Mouse (Mus musculus) yolk sac, embryonic 10.5 days (tissue): ENCODE results near the gene Adam17.
A peak's percentile ranks its signal among the peaks of the same experiment; 100 is the strongest.

ENCODE experiments used
- DNase-seq: peaks from one replicate; pipeline ENCODE4 v3.0.0-alpha.2; 2017; ENCODE audit warnings: low spot score

Gene Adam17

DNA sequence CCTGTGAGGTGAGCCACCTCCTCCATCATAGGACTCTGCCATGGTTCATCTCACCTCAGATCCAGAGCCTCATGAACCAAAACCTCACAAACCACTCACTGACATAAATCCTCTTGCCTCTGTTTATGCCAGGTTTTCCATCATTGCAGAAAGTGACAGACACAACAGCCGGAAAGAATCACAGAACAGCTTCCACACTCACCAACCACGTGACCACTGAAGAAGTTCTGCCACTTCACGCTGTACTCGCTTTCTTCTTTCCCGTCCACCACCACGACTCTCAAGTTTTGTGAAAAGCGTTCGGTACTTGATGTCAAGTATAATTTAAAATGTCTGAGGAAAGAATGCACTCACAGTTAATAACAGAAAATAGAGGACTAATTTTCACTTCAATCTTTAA is 19.8 kb downstream of the Adam17 start:
- no peak for DNase-seq

- no peak for DNase-seq
Observed at GRCm38 (mm10) chr12:21350113-21350876, 23.1 kb downstream of the Adam17 start.

DNA sequence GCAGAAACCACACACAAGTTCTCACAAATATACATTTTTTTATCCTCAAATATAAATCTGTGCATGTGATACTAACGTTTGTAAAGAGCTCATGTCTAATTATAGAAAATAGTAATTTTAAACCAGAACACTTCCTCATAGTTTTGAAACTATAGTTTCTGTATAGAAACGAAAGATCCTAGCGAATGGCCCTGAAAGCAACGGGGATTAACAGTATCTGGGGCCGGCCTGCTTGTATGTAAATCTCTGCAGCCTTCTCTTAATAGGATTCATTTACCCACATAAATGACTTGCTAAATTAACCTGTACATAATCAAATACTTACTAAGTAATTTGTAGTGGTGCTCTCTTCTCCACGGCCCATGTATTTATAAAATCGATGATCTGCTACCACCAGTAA is 26.5 kb downstream of the Adam17 start:
- DNase-seq: no peak

DNA sequence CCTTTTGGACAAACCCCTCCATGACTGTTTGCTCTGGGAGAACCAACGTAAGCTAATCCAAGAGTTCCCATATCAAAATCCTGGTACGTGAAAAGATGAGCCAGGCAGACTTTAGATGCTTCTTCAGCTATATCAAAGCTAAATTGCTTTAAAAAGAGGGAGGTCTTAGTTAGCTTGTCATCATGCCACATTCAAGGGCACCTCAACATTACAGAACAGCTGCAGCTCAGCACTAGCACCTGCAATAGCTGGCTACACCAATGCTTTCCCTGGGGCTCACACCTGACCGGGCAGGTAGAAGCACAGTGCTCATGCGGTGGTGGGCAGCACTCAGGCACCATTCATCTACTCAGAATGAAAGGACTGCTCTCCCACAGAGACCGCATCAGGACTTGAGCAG is 32.8 kb downstream of the Adam17 start:
- no peak for DNase-seq

DNA sequence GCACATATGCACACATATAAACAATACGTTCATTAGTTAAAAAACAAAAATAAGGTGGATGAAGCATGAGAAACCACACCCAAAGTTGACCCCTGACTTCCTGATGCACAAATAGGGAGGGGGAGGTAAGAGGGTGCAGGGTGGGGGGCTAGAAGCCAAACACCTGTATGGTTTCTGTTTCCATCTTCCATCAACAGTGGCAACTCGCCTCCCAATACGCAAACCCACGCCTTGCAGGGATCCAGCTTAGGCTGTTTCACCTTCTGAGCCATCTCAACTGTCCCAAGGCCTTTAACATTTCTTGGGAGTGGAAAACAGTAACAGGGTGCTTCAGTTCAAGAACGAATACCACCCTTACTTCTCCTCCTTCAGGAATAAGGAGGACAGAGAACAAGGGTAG is 36.3 kb downstream of the Adam17 start:
- DNase-seq: no peak

DNA sequence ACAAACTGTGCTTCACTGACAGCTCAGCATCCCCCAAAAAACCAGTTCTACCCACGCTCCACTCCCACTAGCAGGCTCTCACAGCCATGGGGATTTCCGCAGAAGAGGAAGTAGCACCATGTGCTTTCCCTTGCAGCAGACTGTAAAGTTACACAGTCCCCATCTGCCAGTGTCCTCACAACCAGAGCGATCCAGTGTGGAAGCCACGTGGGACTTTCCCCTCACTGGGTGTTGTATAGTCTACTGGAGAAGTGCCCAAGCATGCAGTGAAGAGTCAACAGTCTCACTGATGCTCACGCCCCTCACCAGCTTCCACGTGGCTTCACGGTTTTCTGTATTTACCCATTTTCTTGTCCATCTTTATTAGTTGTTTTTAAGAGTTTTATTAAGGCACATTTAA is 37.6 kb downstream of the Adam17 start:
- no peak for DNase-seq

- no peak for DNase-seq
Observed at GRCm38 (mm10) chr12:21333766-21334165, 39.7 kb downstream of the Adam17 start.

GRCm38 (mm10) chr12:21333021-21333420 is 40.4 kb downstream of the Adam17 start:
- DNase-seq: no peak

DNA sequence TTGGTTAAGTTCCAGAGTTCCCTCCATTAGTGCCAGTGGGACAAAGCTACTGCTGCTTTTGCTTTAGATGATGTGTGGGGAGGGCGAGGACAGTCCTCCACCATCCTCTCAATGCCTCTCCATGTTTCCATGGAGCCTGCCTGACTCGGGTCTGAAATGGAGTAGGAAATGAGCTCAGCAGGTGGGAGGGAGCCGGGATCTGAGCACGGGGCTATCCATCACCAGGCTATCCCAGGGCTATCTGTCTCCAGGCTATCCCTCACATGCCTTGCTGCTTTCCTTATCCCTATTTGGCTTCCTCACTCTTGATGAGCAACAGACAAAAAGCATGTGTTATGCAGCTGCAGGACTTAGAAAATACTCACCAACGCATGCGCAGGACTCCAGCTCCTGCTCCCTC is 41.7 kb downstream of the Adam17 start:
- DNase-seq: no peak

- DNase-seq: no peak
Observed at GRCm38 (mm10) chr12:21330961-21331576, 42.4 kb downstream of the Adam17 start.

GRCm38 (mm10) chr12:21329661-21330400 is 43.6 kb downstream of the Adam17 start:
- DNase-seq: no peak

DNA sequence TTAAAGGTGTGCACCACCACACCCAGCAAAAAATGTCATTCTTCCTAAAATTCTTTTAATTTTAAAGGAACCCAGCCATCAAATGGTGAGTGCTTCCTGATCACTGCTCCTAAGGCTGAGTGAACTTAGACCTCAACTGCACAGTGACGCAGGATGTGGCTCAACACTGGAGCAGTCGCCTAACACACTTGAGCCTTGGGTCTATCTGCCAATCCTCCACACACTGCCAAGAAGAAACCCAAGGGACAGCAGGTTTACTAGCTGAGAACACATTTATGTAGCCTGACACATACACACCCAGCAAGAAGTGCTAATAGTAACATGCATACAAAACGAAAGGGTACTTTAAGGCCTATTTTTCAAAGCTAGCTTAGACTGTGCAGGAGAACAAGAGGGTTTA is 47.1 kb downstream of the Adam17 start:
- no peak for DNase-seq

GRCm38 (mm10) chr12:21325266-21325665 is 48.2 kb downstream of the Adam17 start:
- no peak for DNase-seq

DNA sequence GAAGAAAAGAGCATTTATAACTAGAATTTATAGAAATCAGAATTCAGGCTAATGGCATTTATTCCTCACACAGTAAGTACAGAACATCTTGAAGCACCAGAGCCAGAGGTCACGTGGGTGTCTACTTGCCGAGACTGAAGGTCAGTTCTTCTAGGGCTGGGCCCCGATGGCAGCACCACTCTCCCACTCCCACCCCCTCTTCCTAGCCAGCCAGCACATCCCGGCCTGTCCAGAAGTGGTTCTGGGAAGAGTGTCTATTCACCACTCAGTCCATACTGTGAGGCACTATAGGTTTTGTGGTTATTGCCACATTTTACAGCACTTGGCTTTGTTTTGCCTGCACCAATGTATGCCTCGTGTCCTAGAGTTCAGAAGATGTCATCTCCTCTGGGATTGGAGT is 49.3 kb downstream of the Adam17 start:
- no peak for DNase-seq

DNA sequence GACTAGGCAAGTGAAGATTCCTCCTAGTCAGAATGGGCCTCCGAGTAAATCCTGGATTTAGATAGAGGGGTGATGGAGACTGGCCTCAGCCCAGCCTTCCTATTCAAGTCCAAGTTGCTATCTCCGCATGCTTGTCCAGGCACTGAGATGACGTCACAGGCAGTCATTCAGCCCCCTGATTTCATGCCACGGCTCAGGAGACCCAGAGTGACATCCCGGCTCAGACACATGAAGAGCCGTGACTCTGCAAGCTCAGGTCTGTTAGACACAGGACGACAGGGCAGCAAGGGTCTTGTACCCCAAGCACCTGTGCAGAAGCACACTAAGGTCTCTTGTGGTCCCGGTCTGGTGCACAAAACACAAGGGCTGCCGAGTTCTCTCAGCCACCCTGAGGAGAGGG is 50.6 kb downstream of the Adam17 start:
- DNase-seq: no peak

GRCm38 (mm10) chr12:21322296-21322695 is 51.1 kb downstream of the Adam17 start:
- DNase-seq: no peak

DNA sequence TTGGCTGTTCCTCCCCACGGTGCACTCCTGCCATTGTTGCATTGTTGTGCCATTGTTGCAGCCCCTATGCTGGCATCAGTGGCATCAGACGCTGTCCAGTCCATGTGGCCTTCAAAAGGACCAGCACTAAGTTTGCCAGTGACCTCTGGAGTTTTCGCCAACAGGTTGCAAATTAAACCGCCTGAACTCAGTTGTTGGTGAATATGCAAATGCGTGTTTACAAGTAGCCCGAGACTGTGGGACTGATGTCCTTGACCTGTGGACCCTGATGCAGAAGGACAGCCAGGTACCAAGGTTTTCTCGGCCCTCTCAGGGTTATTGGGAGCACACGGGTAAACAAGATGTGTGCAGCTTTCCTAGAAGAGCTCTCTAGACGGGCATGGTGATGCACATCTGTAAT is 52.3 kb downstream of the Adam17 start:
- no peak for DNase-seq

- DNase-seq: no peak
Observed at GRCm38 (mm10) chr12:21320317-21320716, 53.1 kb downstream of the Adam17 start.

DNA sequence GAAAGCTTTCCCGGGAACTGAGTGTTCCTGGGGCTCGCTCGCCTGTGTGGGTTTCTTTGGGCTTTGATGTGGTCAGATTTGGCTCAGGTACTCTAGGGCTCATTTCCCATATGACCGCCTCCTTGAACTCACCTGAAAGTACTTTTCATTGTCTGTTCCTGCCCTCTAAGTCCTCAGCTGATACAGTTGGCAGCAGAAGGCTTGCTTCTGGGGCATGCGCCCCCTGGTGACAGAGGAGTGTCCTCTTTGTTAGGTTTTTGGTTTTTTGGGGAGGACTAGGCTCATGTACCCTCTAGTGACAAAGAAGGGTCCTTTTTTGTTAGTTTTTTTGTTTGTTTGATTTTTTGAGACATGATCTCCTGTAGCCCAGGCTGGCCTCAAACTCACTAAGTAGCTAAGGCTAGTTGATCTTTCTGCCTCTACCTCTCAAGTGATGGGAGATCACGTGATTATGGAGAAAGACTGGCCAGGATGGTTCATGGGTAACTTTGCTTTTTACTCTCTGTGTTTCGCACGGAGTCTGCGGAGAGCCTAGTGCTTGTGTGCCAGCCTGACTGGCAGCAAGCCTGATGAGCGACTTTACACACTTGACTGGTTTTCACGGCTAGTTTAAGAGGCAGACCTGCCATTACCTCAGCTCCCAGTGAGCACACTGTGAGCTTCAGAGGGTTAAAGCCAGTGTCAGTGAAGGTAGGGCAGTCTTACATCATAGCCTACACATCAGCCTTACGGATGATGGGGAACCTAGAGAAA is 55.1 kb downstream of the Adam17 start:
- DNase-seq: peak; percentile 40

DNA sequence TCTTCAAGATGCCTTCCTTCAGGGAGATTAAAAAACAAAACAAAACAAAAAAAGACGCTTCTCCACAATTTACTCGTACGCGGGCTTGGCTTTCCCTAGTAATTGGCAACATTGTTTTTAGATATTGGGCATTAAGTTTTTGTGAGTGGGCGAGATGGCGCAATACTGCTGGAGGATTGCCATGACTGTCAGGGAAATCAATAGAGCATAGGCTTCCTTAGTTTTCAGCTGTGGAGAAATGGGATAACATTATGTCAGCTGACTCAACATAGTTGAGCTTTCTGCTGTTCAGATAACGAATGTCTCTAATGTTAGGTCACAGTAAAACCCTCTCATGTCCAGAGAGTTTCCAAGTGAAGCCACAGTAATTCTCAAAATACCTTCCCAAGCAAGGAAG is 56.6 kb downstream of the Adam17 start:
- peak; percentile 33 for DNase-seq

GRCm38 (mm10) chr12:21315923-21316868 is 57.2 kb downstream of the Adam17 start, which contains the start of gene Iah1:
Gene Iah1, plus strand, starts transcription at chr12:21316389.
- peak; percentile 90 for DNase-seq
